Mouse (Mus musculus) heart, postnatal 25 days (tissue): Measurements from ENCODE around the gene Plin5. TPM values are rescaled to one million over a fixed set of nuclear protein-coding genes. Genes with fewer than 3 reads are reported as not detected.

Source experiments
- DNase-seq: peaks from one replicate; pipeline ENCODE4 v3.0.0; 2022; ENCODE audit warnings: low spot score
- intact Hi-C: fragments of 180-260 bp; cut with DNase I; formaldehyde crosslinking; loops from one replicate; pipeline ENCODE4 v1.15.1; 2025
- total RNA-seq, 2 experiments: library from RNA; stranded (reverse); gene quantifications; 2 replicates each; pipeline ENCODE4 v1.2.3; 2021

The Plin5 gene
- 100 to 1,000 TPM; 143 to 166 TPM for total RNA-seq

DNA sequence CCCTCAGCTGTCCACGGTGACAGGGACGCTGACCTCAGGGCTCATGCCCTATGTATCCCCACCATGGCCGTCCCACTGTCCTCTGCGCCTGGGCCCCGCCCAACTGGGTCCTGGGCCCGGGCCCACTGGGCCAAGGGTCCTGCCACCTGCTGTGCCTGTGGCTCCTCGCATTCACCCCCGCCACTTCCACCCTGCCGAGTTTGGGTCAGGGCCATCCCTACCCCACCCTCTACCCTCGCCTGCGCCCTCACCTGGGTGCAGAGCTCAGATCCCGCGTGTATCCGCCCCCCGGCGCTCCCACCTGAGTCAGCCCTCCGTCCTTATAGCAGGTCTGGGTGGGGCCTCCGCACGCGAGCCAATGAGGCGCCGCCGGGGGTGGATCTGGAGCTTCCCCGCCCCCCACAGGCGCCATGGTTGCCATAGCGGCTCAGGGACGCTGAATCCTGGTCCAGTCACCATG, at the start of gene Plin5:
TSS of gene Plin5 (minus strand) at position 346 of the 460 bp plus-strand sequence.
- intact Hi-C loops, result no loop called here
- DNase-seq, result peak; percentile 59

DNA sequence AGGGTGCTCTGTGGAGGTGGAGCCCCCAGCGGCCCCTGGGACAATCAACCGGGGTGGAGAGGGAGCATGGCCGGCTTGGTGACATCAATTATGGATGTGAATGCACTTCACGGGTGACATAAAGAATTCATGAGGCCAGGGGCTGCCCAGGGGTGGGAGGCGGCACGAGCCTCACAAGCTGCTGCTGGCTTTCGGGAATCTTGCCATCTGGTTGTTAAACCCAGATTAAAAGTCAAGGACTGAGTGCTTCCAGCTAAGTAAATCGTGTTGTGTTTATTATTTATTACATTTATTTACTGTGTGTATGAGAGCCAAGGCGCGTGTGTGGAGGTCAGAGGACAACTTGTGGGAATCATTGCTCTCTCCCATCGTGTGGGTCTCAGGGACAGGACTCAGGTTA, 48.3 kb upstream of the Plin5 start:
- DNase-seq, result no peak
- intact Hi-C loops, result no loop called here

DNA sequence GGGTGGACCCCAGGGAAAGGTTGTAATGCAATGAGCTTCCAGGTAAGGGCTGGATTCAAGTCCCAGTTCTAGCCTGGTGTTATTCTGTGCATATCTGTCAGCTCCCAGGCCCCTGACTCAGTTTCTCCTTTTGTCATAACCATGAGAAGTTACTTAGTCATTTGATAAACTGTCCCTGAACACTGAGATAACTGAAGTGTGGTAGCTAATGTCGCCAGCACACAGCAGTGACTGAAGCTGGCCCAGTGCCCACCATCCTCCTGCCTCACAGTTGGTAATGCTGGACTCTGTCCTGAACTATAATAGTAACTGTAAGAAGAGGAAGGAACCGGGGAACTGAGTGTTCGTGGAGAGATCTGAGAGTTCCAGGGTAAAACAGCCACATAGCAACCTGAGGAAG, 47.1 kb upstream of the Plin5 start:
- intact Hi-C loops, result no loop called here
- no peak for DNase-seq

DNA sequence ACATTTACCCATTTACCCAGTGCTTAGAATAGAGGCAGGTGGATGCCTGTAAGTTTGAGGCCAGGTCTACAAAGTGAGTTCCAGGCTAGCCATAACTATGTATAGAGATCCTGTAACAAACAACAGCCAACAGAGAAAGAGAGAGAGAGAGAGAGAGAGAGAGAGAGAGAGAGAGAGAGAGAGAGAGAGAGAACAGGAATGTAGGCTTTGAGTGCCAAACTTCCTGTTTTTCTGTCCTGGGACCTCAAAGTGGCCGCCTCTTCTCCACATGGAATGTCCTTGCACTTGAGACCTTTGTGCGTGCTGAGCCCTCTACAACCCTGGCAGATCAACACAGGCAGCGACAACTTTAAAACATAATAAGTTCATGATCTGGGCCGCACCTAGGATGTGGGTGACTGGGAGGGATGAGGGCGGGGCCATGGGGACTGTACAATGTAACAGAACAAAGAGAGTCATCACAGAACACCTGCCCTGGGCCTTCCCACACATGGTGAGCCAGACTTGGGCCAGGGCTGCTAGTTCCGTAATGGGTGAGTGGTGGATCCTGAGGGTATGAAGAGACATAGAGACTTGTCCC, 46.2 kb upstream of the Plin5 start:
- intact Hi-C loops, result loop anchor here (2.0 kb wide), 1 partner anchor 19 kb away; the partner anchor contains the start of gene Mydgf
- no peak for DNase-seq

DNA sequence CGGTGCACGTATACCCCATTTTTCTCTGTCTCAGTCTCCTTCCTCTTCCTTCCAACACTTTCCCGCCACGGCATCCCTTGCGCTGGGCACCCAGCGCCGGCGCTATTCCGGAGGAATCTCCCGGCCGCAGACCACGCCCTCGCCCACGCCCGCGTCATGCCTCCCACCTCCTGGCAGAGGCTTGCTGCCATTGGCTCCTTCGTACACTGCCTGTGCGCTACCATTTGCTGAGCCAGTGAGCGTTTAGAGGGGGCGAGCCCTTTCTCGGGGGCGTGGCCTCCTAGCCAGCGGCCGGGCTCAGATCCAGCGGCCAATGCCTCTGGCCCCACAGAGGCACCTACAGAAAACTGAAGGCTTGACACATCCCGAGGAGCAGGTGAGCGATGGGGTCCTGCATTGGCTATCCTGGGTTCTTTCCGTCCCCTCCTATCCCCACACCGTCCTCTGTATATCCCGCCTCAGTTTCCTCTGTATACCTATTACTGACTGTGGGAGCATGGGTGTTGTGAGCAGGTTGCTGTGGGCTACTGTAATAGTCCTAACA, 44.9 kb upstream of the Plin5 start, which contains the start of gene Tnfaip8l1:
TSS of gene Tnfaip8l1 (plus strand) at position 247 of the 544 bp plus-strand sequence.
- DNase-seq, result peak; percentile 93
- intact Hi-C loops, result loop anchor here (2.0 kb wide), 1 partner anchor 20 kb away; the partner anchor contains the start of gene Mydgf

DNA sequence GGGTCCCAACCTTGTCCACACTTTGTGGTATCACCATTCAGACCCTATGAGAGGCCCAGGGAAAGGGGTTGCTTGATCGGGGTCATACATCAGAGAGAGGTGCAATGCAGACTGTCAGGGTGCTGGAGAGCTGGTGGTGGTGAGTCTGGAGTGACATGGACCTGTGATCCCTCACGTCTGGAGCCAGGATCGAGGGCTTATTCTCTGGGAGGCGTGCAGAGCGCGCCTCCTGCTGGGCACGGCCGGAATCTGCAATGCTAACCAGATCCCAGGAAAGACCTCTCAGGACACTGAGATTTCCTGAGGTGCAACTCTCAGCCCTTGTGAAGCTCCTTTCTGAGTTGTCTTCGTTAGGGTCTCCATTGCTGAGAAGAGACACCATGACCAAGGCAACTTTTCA, 42.3 kb upstream of the Plin5 start:
- DNase-seq, result peak; percentile 27
- intact Hi-C loops, result loop anchor here (1.0 to 2.0 kb wide), 2 partner anchors 19 to 27 kb away; partner anchors contain the start of gene Sema6b

DNA sequence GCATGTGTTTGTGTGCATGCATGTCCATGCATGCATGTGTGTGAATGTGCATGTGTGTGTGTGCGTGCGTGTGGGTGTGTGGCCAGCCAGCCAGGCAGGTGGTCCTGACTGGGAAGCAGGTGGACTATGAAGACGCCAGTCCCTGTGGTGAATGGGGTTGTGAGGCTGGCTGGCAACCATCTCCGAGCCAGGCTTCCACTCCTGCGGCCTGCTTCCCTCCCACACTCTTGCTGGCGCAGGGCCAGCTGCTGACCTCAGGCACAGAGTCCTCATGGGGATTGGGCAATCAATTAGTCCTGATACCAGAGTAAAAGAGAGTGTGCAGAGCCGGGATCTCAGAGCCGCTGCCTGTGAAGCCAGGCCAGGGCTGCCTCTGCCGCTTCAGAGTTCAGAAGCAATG, 36.2 kb upstream of the Plin5 start:
- DNase-seq, result no peak
- intact Hi-C loops, result no loop called here

DNA sequence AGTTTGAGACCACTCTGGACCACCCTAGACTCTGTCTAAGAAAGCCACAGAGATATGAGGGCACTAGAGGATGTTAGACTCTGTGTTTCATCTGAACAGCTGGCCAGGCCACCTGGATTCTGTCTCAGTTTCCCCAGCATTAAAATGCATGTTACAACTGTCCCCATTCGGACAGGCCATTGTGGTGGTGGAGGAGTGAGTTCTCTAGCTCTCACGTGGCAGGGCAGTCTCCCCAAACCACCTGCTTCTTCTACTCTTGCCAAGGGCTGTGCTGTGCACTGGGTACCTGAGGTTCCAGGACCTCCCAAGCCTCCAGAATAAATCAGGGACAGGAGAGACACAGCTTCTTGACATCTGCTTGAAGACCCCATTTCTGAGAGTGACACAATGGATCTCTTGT, 32.5 kb upstream of the Plin5 start:
- no peak for DNase-seq
- intact Hi-C loops, result no loop called here

DNA sequence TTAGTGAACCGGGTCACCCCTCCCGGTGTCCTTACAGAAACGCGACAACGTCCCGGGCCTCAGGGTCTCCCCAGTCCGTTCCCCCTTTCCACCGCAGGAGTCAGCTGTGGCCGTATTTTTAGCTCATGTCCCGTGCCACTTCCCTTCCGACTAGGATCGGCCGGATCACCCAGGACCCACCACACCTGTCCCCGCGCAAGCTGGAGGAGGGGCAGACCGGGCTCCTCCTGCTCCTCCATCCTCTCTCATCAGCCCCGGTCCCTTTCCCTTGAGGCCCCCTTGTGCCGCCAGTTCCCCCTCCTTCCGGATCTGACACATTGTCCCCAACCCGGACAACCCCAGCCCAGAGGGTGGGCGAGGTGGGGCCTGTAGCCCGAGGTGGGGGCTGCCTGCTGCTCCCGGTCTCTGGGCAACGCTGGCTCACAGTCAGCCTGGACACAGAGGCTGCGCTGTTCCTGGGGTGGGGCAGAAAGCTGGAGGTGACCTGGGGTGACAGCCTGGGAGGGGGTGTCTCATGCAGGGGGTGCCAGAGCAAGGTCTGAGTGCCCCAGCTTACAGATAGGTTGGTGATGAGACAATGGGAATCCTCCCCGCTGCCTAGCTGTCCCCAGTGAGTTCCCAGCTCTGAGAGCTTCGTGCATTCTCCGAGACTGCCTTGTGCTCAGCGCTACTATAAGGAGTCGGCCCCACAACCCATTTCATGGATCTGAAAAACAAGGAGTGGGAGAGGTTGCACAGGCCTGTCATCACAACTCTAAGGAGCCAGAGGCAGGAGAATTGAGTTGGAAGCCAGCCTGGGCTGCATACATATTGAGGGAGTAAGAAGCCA, 31.6 kb upstream of the Plin5 start:
- no peak for DNase-seq
- intact Hi-C loops, result no loop called here

DNA sequence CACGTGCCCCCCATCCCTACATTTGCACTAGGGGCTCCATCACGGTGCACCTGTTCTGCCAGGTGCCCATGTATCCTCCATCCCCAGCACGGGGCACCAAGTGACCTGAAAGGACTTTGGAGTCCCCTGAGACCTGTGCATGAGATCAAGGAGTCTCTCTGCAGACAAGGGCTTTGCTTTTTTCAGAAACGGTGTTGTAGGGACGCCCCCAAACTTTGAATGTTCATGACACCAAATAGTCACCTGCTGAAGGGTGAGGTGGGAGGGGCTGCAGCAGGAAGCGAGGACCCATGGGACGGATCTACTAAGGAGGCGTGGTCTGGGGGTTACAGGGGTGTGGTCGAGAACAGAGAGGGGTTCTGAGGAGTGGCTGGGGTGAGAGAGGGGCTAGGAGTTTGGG, 30.9 kb upstream of the Plin5 start:
- intact Hi-C loops, result no loop called here
- no peak for DNase-seq

DNA sequence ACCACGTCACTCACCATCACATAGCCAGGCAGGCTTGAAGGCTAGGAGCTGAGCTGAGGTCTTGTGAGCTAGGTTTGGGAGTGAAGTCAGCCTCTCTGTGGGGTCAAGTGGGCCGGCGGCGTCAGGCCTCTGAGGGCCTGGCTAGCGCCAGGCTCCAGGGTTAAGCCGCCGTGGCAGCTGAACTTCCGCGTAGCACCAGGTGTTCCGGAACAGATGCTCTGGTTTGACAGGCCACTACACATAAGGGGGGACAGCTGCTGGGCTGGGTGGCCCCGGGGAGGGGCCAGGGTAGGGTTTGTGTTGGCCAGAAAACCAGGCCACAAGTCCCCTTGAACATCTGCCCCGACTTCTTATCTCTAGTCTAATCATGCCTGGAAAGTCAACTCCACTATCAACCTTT, 30.0 kb upstream of the Plin5 start:
- no peak for DNase-seq
- intact Hi-C loops, result no loop called here

DNA sequence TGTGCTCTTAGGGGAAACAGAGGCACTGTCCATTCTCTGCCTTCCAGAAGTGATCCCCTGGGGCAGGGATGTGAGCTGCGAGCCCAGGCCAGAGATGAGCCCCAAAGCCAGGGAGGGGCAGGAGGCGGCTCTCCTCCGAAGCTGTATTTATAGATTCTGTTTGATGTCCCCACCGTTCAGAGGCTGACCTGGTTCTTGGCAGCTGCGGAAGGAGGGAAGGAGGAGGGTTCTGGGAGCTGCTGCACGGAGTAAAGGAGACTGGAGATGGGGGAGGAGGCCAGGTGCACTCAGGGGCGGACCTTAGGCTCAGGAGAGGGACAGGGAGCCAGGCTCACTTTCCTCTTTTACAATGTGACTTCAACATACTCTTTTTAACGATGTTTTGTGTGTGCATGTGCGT, 28.7 kb upstream of the Plin5 start:
- DNase-seq, result no peak
- intact Hi-C loops, result no loop called here

DNA sequence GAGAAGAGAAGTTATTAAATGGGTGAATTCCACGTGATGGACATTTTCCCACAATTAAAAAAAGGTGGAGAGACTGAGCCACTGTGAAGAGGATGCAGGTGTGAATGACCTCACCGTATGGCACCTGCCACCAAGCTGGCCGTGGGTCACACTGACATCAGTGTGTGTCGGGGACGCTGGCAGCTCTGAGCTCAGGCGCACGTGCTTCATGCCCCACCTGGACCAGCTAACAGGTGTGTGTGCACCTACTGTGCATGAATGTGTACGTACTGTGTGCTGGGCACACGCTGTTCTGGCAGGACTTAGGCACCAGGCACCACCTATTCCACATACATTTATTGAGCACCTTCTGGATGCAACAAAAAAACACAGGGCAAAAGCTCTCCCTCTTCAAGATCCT, 27.1 kb upstream of the Plin5 start:
- intact Hi-C loops, result no loop called here

DNA sequence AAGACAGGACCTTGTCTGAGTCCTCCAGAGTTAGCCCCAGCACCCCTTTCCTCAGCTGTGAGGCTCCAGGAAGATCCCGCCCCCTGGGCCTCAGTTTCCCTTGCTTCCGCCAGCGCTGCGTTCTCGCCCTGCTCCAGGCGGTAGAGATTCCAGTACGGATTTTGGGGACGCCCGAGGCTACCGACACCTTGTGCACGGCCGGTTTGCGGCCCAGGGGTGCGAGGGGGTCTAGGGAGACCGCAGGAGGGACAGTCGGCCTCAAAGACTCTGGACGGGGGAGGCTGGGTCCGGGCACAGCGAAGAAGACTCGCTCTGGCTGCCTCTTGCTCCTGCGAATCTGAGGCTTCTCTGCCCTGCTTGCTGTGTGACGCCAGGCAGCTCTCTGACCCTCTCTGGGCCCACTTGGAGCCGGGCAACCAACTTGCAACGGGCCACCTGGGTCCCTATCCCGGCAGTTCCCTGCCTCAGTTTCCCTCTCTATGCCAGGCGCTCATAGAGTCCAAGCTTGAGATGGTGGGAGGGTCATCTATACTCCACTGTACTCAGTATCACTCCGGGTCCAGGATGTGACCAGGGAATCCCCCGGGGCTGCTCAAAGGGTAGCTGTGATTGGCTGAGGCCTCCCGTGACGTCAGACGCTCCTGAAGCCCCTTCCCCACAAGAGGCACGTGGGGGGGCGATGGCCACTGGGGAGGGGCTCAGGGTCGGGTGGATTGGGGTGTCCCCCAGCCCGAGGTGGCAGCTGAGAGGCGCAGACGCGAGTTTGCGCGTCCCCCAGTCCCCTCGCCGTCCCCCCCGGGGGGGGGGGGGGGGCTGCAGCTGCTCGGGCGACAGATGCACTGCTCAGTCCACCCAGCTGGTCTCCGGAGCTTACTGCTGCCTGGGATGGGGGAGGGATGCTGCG, 24.6 kb upstream of the Plin5 start:
- no peak for DNase-seq
- intact Hi-C loops, result loop anchor here (2.0 kb wide), 1 partner anchor 19 kb away; no protein-coding TSS in a partner anchor

More for the DNA sequence above, 27.1 kb upstream of the Plin5 start:
- DNase-seq, result no peak

DNA sequence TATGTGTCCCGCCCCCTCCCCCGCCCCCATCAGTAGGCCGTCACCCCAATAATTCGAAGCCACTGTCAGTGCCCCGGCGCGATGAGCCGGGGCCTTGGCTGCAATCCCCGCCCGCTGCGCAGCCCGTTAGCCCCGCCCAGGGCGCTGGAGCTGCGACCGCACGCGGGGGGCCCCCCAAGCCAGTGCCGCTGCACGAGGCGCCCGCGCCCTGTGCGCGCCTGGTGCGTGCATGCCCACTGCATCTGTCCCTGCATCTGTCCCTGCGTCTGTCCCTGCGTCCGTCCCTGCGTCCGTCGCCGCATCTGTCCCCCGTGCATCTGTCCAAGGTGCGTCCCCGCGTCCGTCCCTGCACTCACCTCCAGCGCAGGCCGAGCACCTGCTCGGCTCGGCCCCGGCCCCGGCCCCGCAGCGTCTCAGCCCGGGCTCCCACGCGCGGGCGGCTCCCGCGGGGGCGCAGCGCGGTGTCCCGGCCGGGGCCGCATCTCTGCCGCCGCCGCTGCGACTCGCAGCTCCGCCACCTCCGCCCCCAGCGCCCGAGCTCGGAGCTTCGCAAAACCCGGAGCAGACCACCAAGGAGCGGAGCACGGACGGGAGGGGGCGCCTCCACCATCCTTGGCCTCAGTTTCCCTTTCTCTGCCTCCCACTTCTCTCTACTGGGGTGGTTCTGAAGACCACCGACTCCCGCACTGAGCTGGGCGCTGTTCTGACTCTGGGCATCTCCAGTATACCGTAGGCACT, 22.6 kb upstream of the Plin5 start, which contains the start of gene Sema6b:
TSS of gene Sema6b (minus strand) at position 486 of the 738 bp plus-strand sequence.
- intact Hi-C loops, result loop anchor here (2.0 kb wide), 1 partner anchor 21 kb away; no protein-coding TSS in a partner anchor

DNA sequence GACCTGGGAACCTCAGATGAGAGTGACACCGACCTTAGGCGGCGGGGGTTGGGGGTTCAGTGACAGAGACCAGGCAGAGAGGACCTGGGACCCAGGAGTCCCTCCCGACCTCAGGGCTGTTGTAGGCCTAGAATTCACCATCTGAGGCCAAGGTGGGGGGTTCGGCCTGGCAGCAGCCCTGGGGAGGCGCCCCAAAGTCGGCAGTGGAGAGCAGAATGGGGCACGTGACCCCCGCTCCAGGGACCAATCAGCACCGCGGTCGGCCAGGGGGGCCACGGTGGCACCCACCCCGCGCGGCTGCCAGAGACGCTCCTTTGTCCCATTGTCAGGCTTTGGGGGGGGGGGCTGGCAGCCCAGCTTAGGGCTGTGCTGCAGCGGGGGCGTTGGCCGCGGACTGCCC, 22.0 kb upstream of the Plin5 start:
- intact Hi-C loops, result no loop called here
- no peak for DNase-seq

More for the DNA sequence above, 22.6 kb upstream of the Plin5 start, which contains the start of gene Sema6b:
- DNase-seq, result no peak

DNA sequence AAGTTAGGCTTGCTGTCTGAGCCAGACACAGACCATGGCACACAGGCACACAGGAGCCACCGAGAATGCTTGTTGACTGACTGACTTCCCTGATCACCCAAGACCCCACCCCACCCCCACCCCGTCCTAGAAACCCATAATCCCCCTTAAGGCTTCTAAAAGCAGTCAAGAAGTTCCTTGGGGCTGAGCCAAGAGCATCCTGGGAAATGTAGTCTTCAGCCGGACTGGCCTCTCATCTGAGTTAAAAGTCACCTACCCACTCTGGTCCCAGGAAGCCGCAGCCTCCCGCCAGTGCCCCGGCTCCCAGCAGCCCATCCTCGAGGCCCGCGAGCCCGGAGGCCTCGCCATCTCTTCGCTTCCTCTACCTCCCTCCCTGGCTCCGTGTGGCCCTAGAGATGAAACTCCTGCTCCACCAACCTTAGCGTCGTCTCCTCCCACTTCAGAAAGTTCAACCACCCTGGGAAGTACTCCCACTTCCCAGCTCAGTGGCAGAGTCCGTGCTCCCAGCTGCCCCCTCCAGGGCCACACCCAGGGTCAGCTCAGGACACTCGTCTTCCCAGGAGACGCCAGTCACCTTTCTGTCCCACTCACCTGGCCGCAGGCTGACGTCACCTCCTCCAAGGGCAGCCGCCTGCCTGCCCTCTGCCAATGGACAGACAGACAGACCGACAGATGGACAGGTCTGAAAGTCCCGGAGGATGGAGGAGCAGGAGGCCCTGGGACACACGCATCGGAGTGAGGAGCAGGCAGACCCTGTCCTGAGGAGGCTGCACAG, 20.6 kb upstream of the Plin5 start:
- DNase-seq, result no peak
- intact Hi-C loops, result no loop called here

DNA sequence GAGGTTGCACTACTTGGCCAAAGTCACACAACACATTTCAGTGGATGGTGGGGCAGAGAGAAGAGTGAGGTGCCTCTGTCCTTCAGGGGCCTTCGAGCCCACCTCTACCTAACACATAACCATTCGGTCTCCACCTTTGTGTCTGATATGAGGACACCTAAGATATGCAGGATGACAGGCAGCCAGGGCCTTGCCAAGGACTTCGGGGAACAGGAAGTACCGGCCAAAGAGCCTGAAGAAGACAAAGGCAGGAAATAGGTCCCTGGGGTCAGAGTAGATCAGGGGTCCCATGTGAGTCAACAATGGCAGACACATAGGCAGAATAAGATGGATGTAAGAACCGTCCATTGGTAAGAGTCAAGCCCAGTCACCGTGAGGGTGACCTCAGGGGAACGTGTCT, 19.2 kb upstream of the Plin5 start:
- intact Hi-C loops, result no loop called here
- no peak for DNase-seq
